Mouse (Mus musculus) MEL (cell line): ENCODE data around the gene Snrpd3.

Source experiments
- CTCF ChIP-seq, 3 experiments: IDR thresholded peaks in 2 of 3; conservative IDR thresholded peaks in 1 of 3; 2 replicates each; pipeline ENCODE4 v1.5.1; 2011 to 2012; ENCODE audit warnings: low read length in 3 of 3, low read depth in 2 of 3, mild to moderate bottlenecking in 2 of 3, improper control_type of control experiment in 1 of 3, inconsistent platforms in 1 of 3, mixed read lengths in 1 of 3, moderate library complexity in 1 of 3; ENCODE audit not compliant: control insufficient read depth in 1 of 3, insufficient read depth in 1 of 3, poor library complexity in 1 of 3, severe bottlenecking in 1 of 3
- USF1 ChIP-seq: IDR thresholded peaks from 2 replicates; pipeline ENCODE4 v1.6.1; 2014; ENCODE audit warnings: low read depth, mild to moderate bottlenecking, inconsistent platforms, low read length, improper control_type of control experiment, moderate library complexity

DNA sequence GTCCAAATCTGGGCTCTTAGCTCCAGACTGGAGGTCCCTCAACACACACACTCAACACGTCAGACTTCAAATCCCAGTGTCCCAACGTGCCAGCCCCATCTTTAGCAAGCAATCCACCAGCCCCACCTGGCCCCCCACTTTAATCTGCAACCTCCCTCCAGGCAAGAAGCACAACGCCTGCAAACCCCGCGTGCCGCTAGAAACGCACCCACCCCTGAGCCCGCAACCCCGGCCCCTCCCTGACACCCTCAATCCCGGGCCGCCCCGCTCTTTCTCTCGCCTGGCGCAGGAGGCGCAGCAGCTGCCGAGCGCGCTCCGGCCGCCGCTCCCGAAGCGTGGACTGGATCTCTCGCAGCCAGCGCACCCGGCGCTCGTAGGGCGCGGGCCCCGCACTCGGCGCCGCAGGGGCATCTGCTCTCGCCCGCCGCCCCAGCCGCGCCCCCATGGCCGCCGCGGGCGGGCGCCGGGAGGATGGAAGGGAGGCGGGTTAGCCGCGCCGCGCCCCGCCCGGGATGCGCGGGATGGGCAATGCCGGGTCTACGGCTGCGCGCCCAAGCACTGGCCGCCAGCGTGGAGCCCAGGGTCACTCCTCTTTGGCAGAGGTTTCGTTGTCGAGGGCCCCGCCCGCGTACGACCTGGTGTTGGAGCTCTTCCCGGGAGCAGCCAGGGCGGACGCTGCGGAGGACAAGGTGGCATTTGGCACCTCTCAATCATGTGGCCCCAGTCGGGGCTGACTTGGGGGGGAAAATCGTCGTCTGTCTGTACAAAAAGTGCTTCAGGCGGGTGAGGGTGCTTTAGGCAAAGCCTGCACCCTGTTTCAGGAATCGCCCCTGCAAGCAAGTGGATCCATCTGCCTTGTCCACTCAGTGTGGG, 42.6 kb downstream of the Snrpd3 start, which contains the start of gene Lrrc75b:
- no peak for TF ChIP-seq CTCF (IDR thresholded peaks at IDR 0.05 in 2 of 3, conservative IDR thresholded peaks at IDR 0.05 in 1 of 3; ENCODE audit: control insufficient read depth in 1 of 3, insufficient read depth in 1 of 3, low read depth in 2 of 3, low read length in 3 of 3, poor library complexity in 1 of 3, severe bottlenecking in 1 of 3)
- no peak for TF ChIP-seq USF1
